Mouse (Mus musculus): ENCODE data around the gene Atxn1. TPM values are rescaled to one million over a fixed set of nuclear protein-coding genes. Genes with fewer than 3 reads are reported as not detected.
A peak's percentile ranks its signal among the peaks of the same experiment; 100 is the strongest.

Atxn1 gene
- total RNA-seq, 2 experiments from 2014 or later = 47.6 to 49.1 TPM

DNA sequence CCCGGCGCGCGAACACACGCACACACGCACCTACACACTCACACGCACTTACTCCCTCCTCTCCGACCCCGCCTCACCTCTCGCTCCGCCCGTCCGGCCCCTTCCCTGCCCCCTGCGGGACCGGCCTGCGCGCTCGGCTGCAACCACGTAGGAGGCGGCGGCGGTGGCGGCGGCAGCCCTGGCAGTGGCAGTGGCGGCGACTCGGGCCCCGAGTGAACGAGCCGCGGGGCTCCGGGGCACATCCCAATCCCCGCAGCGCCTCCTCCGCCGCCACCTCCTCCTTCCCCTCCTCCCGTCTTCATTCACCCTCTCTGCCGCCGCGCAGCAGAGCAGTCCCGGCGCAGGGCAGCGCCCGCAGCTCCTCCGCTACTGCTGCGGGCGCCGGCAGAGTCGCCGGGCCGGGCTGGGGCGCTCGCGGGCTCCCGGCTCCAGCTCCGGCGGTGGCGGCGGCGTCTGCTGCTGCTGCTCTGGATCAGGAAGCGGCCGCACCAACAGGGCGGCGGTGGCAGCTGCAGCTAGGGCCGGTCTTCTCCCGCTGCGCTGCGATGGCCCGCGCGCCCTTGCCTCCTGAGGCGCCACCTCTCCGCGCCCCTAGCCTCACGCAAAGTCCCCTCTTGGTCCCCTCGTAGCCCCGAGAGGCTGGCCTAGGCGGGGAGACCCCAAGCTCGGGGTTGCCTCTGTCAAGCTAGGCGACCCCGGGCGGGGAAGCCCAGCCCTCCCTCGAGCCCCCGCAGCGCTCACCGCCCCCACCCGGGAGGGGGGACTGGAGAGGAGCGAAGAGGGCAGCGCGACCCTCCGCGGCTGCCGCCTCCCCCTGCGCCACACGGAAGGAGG lies 1.1 kb downstream of the Atxn1 start:
- DNase-seq (ENCODE audit: low spot score in 2 of 2) = peak; percentile 67 to 74

DNA sequence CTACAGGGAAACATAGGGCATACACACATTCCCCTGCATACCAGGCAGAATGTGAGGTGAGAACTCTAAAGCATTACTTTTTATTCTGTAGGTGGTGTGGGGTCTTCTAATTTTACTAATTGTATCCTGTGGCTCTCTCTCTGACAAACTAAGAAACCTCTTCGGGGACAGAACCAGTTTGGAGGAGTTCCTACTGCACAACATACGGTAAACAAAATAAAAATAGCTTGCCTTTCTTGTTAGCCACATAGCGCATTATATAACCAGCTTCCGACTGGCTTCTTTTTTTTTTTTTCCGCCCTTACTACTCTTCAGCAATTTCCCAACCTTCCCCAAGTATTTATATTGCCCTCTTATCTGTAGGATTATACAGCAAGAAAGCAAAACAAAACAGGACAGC lies 2.0 kb downstream of the Atxn1 start:
- DNase-seq (ENCODE audit: low spot score in 2 of 2) = no peak

DNA sequence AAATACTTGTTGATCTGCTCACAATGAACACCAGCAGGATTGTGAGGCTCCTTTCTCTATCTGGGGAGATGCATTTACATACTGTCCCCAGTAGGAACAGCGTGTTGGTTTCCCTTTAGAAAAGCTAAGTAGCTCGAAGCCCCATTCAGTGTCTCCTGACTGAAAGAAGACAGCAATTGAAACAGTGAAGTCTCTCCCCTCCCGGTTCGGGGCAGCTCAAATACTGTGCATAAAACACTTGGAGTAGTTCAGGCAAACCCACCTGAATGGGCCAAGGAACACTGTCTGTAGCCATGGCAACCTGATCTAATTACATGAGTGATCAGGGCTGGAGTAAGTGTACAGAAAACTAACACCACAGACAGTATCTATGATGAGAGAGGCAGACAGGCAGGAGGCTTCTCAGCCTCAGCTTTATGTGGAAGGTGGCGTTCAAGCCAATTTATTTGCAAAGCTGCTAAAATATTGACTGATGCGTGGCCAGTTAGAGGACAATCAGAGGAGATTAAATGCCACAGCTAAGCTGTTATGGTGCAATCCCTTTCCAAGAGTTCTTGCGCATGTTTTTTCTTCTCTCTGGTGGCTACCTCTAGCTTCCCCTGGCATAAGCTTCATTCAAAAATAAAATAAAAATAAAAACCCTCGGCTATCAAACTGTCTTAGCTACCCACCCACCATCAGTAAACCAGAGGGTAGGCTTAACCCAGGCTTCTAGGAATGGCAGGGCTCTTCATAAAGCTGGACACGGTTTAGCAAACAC lies 2.8 kb downstream of the Atxn1 start:
- DNase-seq (ENCODE audit: low spot score in 2 of 2) = no peak

DNA sequence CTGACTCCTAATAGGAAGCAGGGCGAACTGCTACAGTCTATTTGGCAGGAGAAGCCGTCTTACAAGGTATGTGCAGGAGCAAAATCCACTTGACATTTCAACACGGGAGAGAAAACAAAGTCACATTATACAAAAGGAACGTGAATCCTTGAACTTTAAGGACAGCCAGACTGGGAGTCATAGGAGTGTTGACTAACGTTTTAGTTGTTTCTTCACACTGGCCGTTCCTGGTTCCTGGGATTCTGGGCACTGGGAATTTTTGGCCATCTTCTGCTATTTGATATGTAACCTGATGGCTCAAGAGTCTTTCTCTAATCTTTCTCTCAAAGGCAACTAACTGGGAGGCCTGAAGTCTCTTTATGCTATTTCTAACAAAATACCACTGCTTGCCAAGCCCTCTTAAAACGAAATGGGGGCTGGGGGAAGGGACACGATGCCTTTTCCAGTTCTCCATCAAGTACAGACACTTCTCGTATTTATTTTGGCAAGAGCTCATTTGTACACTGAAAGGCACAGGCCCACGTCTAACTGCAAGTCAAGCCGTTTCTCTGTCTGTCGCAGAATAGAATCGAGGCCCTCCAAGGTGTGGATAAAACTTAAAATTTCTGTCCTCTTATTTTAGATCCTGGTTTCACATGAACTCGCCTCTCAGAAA lies 4.4 kb downstream of the Atxn1 start:
- no peak for DNase-seq (ENCODE audit: low spot score in 2 of 2)

DNA sequence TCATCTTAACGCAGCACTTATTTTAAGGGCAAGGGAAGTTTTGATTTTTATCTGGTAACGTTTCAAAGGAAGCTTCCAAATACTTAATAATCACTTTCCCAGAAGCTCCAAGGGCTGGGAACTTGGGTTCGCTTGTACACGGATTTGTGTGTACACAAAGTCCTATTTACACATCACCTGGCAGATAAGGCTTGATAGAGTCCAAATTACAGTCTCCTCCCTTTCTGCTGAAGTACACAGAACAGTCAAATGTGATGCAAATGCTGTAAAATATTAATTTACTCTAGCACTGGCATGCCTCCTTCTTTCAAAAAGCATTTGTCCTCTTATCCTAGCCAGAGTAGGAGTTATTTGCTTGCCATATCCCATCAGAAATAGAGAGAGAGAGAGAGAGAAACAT lies 6.5 kb downstream of the Atxn1 start:
- no peak for DNase-seq (ENCODE audit: low spot score in 2 of 2)

DNA sequence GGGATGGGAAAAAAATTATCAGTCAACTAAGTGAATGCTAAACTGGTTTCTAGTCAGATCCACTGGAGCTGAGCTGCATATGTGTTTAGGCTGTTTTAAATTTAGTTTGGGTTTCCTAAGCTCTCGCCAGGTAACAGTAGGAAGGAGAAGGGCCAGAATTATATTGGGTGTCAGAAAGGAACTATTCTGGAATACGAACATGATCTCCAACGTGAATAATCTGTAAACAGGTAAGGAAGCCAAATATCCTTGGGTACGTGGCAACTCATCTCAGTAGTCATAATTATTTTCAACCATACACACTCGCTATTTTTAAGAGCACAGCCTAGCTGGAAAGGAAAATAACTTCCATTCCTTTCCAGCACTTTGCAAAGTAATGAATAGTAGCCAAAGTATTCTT lies 7.2 kb downstream of the Atxn1 start:
- no peak for DNase-seq (ENCODE audit: low spot score in 2 of 2)

DNA sequence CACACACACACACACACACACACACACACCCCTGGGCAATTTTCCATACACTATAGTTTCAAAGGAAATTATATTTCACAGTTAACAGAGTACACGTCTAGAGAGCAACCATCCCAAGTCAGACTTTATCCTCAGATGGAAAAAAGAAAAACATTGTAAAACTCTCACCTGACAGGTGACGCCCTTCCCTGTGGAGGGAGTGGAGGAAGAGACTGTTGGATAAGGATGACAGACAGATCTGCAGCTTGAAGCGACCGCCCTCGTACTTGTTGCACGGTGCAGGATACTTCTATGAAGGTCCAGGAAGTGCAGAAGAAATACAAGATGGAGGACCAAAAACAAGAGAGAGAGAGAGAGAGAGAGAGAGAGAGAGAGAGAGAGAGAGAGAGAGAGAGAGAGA lies 8.5 kb downstream of the Atxn1 start:
- no peak for DNase-seq (ENCODE audit: low spot score in 2 of 2)

DNA sequence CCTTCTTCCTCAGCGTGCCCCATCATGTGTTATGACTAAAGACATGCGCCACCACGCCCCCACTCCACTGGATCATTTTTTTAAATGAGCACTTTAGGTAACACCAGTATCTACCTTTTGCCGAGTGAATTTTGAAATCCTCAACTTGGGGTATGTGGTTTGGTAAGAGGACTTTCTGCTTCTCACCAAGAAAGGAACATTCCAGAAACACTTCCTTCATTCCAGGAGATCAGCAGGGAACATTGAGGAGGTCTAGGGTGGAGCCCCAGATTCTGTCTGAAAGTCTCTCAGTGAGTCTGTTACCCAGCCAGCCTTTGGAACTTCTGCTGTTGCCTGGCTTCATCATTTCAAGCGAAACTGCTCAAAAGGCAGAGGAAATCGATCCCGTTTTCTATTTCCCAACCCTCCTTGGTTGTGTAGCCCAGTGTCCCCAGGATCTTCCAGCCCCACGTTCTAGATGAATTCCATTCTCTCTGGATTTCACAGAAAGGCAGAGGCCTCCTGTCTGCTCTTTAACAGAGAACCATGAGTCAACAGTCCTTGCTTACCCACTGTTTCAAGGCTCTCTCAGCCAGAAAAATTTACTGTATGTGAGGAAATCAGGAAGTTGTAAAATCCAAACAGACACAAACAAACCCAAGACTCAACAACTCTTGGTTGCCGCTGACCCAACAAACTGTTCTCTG lies 9.3 kb downstream of the Atxn1 start:
- no peak for DNase-seq (ENCODE audit: low spot score in 2 of 2)

DNA sequence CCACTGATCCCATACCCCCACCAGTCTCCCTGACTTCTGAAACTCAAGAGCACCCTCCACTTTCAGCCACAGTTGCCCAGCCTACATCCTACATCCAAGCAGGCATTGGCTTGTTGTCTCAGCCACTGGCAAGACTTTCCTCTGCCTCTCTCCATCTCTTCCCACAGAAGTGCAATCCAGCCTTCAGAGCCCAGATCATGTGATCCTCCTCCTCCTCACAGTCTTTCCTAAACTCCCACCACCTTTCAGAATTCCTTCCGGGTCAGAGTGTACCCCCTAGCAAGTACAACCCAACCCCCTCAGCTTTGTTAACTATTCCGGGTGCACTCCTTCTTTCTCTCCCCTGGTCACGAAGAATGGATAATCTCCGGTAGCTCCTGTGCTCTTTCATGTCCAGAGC lies 11.7 kb downstream of the Atxn1 start:
- DNase-seq (ENCODE audit: low spot score in 2 of 2) = no peak

DNA sequence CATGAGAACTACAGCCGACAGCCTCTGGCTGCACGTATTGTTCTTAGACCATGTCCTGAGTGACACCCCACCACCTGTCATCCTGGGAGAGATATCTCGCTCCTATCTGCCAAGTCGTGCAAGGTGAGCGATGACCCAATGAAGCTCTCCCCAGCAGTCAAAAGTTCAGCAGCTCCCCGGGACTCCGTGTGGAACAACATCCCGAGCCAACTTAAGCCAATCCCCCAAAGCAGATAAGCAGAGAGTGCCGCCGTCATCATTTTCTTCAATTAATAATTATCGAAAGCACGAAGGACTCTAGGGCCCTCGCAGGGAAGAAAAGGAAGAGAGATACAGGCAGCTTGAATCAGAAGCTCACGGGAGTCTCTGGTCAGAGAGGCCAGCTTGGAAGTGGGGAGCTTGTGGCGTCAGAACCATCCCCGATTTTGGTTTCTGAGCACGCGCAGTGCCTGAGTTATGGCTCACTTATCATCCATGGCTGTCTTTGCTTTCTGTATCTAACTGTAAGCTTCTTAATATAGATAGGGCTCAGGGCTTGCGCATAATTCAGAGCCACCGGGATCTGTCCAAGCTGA lies 13.7 kb downstream of the Atxn1 start:
- no peak for DNase-seq (ENCODE audit: low spot score in 2 of 2)

DNA sequence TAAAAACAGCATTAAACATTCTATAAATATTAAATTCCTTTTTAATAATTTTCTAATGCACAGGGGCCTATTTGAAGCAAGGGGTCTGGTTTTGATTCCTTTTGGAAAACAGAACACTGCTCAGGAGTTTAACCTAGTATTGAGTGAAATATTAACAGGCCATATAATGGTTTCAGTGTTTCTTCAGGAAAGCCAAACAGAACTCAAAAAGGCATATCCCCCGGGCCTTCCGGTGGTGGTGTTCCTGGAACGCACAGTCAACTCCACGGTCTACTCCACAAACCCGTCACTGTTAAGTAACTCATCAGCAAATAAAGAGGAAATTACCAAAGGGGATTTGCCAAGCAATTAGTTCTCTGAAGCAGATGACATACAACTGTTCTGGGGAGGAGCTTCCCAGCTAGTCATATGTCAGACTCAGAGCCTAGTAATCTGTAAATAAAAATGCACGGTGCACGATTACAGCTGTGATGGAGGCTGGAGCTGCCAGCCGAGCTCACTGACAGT lies 14.4 kb downstream of the Atxn1 start:
- DNase-seq (ENCODE audit: low spot score in 2 of 2) = no peak

DNA sequence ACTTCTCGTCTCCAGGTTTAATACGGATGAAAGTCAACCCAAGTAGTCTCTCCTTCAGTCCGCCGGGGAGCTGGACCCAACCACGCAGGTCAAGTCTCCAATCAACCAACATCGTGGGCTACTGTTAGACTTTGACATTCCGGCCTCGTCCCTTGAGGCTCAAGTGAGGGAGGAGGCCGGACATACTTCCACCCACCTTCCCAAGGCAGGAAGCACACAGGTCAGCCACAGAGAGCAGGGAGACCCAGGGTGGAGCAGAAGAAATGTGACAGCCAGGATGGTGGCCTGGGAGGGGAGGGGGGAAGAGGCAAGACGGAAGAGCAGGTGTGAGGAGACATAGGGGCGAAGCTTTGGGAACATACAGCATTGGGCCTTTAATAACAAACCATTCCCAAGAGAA lies 18.7 kb downstream of the Atxn1 start:
- DNase-seq (ENCODE audit: low spot score in 2 of 2) = no peak

DNA sequence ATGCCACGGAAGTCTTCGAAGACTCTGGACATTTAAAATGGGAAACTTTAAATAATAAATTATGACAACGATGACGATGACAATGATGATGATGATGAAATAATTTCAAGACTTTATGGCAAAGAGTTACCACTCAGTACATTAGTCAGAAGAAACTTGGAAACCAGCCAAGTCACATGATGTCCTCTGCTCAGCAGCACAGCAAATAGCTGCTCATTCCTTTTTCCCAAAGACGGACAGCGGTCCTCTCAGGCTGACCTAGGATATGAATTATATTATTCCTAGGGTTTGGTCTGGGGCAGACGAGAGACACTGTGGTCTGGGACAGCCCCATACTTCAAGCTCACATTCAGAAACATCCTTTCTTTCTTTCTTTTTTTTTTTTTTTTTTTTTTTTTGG lies 22.5 kb downstream of the Atxn1 start:
- no peak for DNase-seq (ENCODE audit: low spot score in 2 of 2)

DNA sequence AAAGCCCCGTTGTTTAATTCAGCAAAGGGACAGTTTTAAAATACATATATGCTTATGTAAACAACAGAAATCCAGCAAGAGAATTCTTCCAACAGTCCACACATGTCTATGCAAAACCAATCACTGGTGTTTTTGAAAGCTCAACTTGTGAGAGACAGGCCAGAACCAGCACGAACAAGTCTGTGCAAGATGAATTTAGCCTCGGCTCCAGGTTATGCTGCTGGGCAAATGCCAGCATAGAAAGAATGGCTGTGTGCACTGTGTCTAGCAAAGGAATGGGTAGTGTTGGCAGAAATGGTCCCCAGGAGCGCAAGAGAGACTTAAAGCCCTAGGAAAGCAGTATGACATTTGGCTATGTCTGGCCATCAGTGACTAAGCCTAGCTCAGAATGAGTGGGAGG lies 24.1 kb downstream of the Atxn1 start:
- no peak for DNase-seq (ENCODE audit: low spot score in 2 of 2)

DNA sequence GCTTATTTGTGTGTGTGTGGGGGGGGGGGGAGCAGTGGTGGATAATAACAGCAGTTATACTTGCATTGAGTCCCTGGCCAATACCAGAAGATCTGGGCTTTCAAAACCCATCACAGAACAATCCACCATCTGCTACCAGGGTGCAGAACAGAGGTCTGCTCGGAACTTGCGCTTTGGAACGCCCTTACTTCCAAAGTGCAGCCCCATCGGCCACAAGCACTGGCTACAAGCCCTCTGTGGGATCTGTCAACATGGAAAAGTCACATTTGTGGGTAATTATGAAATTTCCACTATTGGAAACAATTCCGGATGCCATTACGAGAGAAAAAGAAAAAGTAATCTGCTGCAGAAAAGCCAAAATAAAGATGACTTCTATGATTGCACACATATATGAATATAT lies 25.2 kb downstream of the Atxn1 start:
- DNase-seq (ENCODE audit: low spot score in 2 of 2) = no peak

DNA sequence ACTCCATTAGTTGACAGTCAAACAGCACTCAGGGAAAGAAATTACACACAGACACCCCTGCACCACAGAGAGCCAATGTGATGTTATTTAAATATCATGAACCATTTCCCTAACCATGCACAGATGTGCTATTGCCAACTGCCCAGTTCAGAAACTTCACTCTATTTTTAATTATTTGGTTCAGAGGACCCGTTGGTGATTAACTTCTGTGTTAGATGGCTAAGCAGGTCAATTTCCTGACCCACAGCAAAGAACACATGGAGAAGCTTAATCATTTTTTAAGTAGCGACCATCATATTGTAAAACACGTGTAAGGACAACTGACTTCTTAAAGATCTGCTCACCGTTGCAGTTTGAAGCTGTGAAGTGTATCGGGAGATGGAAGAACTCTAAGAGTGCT lies 26.7 kb downstream of the Atxn1 start:
- no peak for DNase-seq (ENCODE audit: low spot score in 2 of 2)

DNA sequence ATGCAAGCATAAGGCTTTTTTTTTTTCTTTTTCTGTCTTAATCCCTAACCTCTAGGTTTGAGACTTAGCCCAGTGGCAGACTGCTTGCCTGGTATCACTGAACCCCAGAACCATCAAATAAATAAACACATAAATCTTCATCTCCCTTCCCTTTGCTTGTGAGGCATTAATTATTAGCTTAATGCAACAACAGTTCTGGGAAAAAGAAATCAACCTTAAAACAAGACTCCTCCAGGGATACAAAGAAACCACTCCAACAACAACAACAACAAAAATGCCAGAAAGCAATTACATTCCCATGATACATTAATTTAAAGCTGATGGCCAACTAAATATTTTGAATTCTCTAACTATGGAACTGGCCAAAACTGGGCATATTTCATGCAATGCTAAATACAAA lies 28.0 kb downstream of the Atxn1 start:
- DNase-seq (ENCODE audit: low spot score in 2 of 2) = no peak

DNA sequence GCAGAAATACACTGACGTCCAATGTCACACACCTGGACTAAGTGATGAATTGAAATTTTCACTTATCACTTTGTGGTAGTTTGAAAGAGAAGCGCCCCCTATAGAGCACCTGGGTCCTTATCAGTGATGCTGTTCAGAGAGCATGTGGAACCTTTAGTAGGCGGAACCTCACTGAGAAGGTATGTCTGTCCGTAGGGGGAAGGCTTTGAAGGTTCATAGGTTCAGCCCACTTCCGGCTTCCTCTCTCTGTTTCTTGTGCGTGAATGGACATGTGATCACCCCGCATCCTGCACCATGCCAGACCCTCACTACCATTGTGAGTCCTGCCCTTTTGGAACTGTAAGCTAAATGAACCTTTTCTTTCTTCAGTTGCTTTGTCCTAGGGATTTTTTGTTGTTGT lies 29.0 kb downstream of the Atxn1 start:
- no peak for DNase-seq (ENCODE audit: low spot score in 2 of 2)

DNA sequence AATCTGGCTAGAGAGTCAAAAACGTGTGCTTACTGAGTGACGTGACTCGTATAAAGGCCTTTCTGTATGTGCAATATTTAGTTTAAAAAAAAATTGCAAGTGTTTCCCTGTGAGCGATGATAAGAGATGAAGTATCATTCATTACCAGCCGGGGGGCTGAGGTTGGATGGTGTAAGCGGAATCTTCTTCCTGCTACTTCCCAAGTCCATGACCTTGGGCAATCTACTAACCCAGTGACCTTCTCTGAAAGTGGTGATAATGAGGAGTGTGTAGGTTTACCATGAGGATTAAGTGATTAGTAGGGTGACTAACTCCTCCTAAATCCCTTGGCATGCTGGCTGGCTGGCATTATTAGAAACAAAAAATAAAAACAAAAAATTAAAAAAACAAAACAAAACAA lies 30.0 kb downstream of the Atxn1 start:
- DNase-seq (ENCODE audit: low spot score in 2 of 2) = no peak

DNA sequence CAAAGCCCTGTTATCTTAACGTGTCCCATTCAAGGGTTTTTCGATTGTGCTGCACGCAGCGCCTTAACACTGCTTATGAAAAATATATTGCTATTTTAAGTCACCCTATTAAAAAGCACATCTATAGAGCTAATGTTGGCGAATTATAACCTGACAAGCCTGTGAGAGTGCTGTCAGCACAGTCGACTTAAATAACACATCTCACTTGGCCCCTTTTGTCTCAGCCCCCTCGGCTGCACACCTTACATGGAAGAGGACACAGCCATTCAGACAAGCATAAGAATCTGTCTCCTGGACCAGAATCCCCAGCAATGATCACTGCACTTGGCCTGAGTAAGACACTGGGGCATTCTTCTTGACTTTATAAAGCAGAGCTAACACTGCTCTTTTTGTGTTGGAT lies 30.7 kb downstream of the Atxn1 start:
- DNase-seq (ENCODE audit: low spot score in 2 of 2) = no peak

DNA sequence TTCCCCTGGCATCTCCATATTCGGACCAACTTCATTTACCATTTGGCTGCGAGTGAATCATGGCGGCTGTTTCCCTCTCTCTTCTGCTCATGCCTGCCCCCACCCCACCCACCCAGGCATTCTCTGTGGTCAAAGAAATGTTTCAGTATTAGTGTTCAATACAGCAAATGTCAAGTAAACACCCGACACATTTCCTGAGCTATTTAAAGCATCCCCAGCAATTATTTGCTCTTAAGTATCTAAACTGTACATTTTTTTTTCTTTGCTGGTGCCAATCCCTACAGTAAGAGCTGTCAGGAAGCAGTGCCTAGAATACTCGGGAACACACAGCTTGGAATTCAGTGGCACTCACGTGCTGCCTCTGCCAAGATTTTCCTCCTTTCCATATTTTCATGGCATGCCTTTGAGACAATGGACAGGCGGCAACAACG lies 32.3 kb downstream of the Atxn1 start:
- DNase-seq (ENCODE audit: low spot score in 2 of 2) = no peak

Data from adrenal gland, postnatal 4 days (tissue).